Mouse (Mus musculus) thymus, postnatal 10 days (tissue): ENCODE results near the gene Lonp2.

Experiments
- DNase-seq, 2 experiments: peaks; one replicate each; pipeline ENCODE4 v3.0.0; 2021; ENCODE audit warnings: low spot score in 2 of 2

Gene Lonp2

GRCm38 (mm10) chr8:86623911-86624731 lies at the start of gene Lonp2:
TSS of gene Lonp2 (plus strand) at chr8:86624043.
- DNase-seq: peak; percentile 96

GRCm38 (mm10) chr8:86577547-86577946 lies 46.3 kb upstream of the Lonp2 start:
- DNase-seq: no peak

GRCm38 (mm10) chr8:86578076-86578475 lies 45.8 kb upstream of the Lonp2 start:
- no peak for DNase-seq

- DNase-seq: no peak
Measured at GRCm38 (mm10) chr8:86578693-86579092, 45.1 kb upstream of the Lonp2 start.

- DNase-seq: no peak
Measured at GRCm38 (mm10) chr8:86580458-86580857, 43.4 kb upstream of the Lonp2 start, which contains the start of gene Abcc12. TSS of gene Abcc12 (minus strand) at chr8:86580686.

GRCm38 (mm10) chr8:86581921-86582331 lies 41.9 kb upstream of the Lonp2 start:
- DNase-seq: no peak

- peak; percentile 65 to 83 for DNase-seq
Measured at GRCm38 (mm10) chr8:86585118-86585517, 38.7 kb upstream of the Lonp2 start.

- DNase-seq: peak; percentile 60 to 75
Measured at GRCm38 (mm10) chr8:86585532-86585931, 38.3 kb upstream of the Lonp2 start.

- no peak for DNase-seq
Measured at GRCm38 (mm10) chr8:86586058-86586457, 37.8 kb upstream of the Lonp2 start.

- no peak for DNase-seq
Measured at GRCm38 (mm10) chr8:86586642-86587041, 37.2 kb upstream of the Lonp2 start.

GRCm38 (mm10) chr8:86588338-86588737 lies 35.5 kb upstream of the Lonp2 start:
- no peak for DNase-seq

GRCm38 (mm10) chr8:86593099-86593498 lies 30.7 kb upstream of the Lonp2 start:
- DNase-seq: no peak

GRCm38 (mm10) chr8:86594159-86594796 lies 29.6 kb upstream of the Lonp2 start:
- no peak for DNase-seq

- DNase-seq: no peak
Measured at GRCm38 (mm10) chr8:86595671-86596070, 28.2 kb upstream of the Lonp2 start.

- DNase-seq: no peak
Measured at GRCm38 (mm10) chr8:86597681-86598080, 26.2 kb upstream of the Lonp2 start.

GRCm38 (mm10) chr8:86599299-86599698 lies 24.5 kb upstream of the Lonp2 start:
- no peak for DNase-seq

GRCm38 (mm10) chr8:86600311-86600710 lies 23.5 kb upstream of the Lonp2 start:
- DNase-seq: no peak

- DNase-seq: no peak
Measured at GRCm38 (mm10) chr8:86603174-86603573, 20.7 kb upstream of the Lonp2 start.

GRCm38 (mm10) chr8:86604676-86605075 lies 19.2 kb upstream of the Lonp2 start:
- DNase-seq: no peak

GRCm38 (mm10) chr8:86613798-86614197 lies 10.0 kb upstream of the Lonp2 start:
- DNase-seq: no peak

GRCm38 (mm10) chr8:86615095-86615769 lies 8.6 kb upstream of the Lonp2 start:
- DNase-seq: no peak

GRCm38 (mm10) chr8:86617759-86618387 lies 6.0 kb upstream of the Lonp2 start:
- DNase-seq: no peak
